Mouse (Mus musculus) hindbrain, embryonic 14.5 days (tissue): Measurements from ENCODE around the gene Dact2. TPM values are rescaled to one million over a fixed set of nuclear protein-coding genes. Genes with fewer than 3 reads are reported as not detected.

Experiments used
- ATAC-seq: fragments of 200-750 bp; cut with Nextera tagmentation; 2 replicates; pipeline ENCODE4 v1.8.0; 2017; ENCODE audit warnings: moderate number of reproducible peaks, mild to moderate bottlenecking, moderate TSS enrichment, moderate library complexity; ENCODE audit not compliant: low FRiP score
- DNase-seq: peaks from one replicate; pipeline ENCODE4 v3.0.0-alpha.2; 2015; ENCODE audit warnings: low spot score
- H3K27ac ChIP-seq: fragments of 300-500 bp; sonication (generic); 2 replicates; pipeline ENCODE4 v1.5.1; 2014; ENCODE audit warnings: mild to moderate bottlenecking, moderate library complexity
- H3K27me3 ChIP-seq: fragments of 300-500 bp; sonication (generic); 2 replicates; pipeline ENCODE4 v1.6.1; 2014; ENCODE audit warnings: mild to moderate bottlenecking, low read length, mixed read lengths; ENCODE audit not compliant: control insufficient read depth, insufficient read depth
- H3K36me3 ChIP-seq: fragments of 300-500 bp; sonication (generic); replicated peaks from 2 replicates; pipeline ENCODE4 v1.6.1; 2014; ENCODE audit not compliant: control insufficient read depth, insufficient read depth
- H3K4me1 ChIP-seq: fragments of 300-500 bp; sonication (generic); replicated peaks from 2 replicates; pipeline ENCODE4 v1.6.1; 2014; ENCODE audit warnings: antibody characterized with exemption, low read length, mixed read lengths; ENCODE audit not compliant: control insufficient read depth, insufficient read depth
- H3K4me2 ChIP-seq: fragments of 300-500 bp; sonication (generic); replicated peaks from 2 replicates; pipeline ENCODE4 v1.6.1; 2014; ENCODE audit warnings: mild to moderate bottlenecking, moderate library complexity
- H3K4me3 ChIP-seq: fragments of 300-500 bp; sonication (generic); replicated peaks from 2 replicates; pipeline ENCODE4 v1.5.1; 2014; ENCODE audit warnings: mild to moderate bottlenecking, low read length
- H3K9ac ChIP-seq: fragments of 300-500 bp; sonication (generic); 2 replicates; pipeline ENCODE4 v1.6.1; 2014
- H3K9me3 ChIP-seq: fragments of 300-500 bp; sonication (generic); 2 replicates; pipeline ENCODE4 v1.6.1; 2016; ENCODE audit warnings: low read length; ENCODE audit not compliant: control insufficient read depth
- WGBS: fragments of 180-500 bp; shearing (Covaris S2); extraction: QIAGEN DNeasy Blood & Tissue Kit; methylation state at CpG from one replicate; pipeline ENCODE4 v1.1.7; 2014; 5-methylcytosine and 5-hydroxymethylcytosine counted together
- polyA plus RNA-seq: library from polyadenylated mRNA; unstranded; fragments of >200 nt; fragmentation: Nextera tagmentation; extraction: Ambion mirVana; gene quantifications from 2 replicates; pipeline ENCODE4 v1.2.1, GENCODE M21; 2014

Dact2 gene
- polyA plus RNA-seq, 1 experiment from 2014 or later: 3.0 TPM

- Histone ChIP-seq H3K9me3 (no peaks in the 10 kb centered on the region), H3K4me1 (0 out of 2 replicates have a peak, but pooled peaks cover 3% of the 10 kb centered on the region), H3K4me3 (no peak overlapping the region), H3K36me3 (no peaks in the 10 kb centered on the region), H3K27ac (no peak overlapping the region), H3K4me2 (no peak overlapping the region), H3K27me3 (no peaks in the 10 kb centered on the region), H3K9ac (no peak overlapping the region)
- ATAC-seq (no peak), DNase-seq (no peak)
- 81% methylated on average over 3 of the region's 3 CpGs for WGBS
These were observed 21.2 kb downstream of the Dact2 start for GRCm38 (mm10) chr17:14182860-14183259.

- Histone ChIP-seq H3K9ac (no peak overlapping the region), H3K4me3 (no peak overlapping the region), H3K36me3 (no peaks in the 10 kb centered on the region), H3K4me1 (0 out of 2 replicates have a peak, but pooled peaks cover 3% of the 10 kb centered on the region), H3K27ac (no peak overlapping the region), H3K27me3 (no peaks in the 10 kb centered on the region), H3K4me2 (no peak overlapping the region), H3K9me3 (no peaks in the 10 kb centered on the region)
- DNase-seq: no peak
- no peak for ATAC-seq
- 73% methylated on average over 4 of the region's 4 CpGs for WGBS
These were observed 25.2 kb downstream of the Dact2 start for GRCm38 (mm10) chr17:14178911-14179310.

DNA sequence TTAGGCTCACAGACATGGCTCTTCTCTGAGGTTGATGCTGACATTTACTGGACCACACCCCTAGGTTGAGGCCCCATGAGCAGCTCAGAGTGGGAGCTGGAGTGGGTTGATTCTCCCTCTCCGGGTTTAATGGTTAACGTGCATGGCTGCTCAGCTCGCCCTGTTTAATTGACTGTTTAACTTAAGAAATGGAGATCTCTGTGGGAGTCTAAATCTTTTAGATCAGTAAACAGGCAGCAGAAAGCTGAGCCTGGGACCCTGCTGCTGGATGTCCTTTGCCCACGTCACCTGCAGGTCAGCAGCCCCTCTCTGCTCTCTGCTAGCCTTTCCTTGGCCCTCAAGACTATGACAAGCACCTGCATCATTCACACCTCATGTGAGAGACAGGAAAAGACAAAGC is 25.6 kb downstream of the Dact2 start:
- DNase-seq: no peak

GRCm38 (mm10) chr17:14178049-14178448 is 26.1 kb downstream of the Dact2 start:
- Histone ChIP-seq H3K36me3 (no peaks in the 10 kb centered on the region), H3K4me1 (0 out of 2 replicates have a peak, but pooled peaks cover 3% of the 10 kb centered on the region), H3K27ac (no peak overlapping the region), H3K9me3 (no peaks in the 10 kb centered on the region), H3K9ac (no peak overlapping the region), H3K4me3 (no peak overlapping the region), H3K27me3 (no peaks in the 10 kb centered on the region), H3K4me2 (no peak overlapping the region)
- DNase-seq (no peak), ATAC-seq (no peak)
- 63% methylated on average over 5 of the region's 5 CpGs for WGBS

More for the DNA sequence above, 25.6 kb downstream of the Dact2 start:
- Histone ChIP-seq H3K4me1 (0 out of 2 replicates have a peak, but pooled peaks cover 3% of the 10 kb centered on the region), H3K9ac (no peak overlapping the region), H3K4me2 (no peak overlapping the region), H3K27me3 (no peaks in the 10 kb centered on the region), H3K27ac (no peak overlapping the region), H3K4me3 (no peak overlapping the region), H3K9me3 (no peaks in the 10 kb centered on the region), H3K36me3 (no peaks in the 10 kb centered on the region)
- no peak for ATAC-seq
- 29% methylated on average over 4 of the region's 4 CpGs for WGBS

- H3K36me3 ChIP-seq: no peaks in the 10 kb centered on the region
- no peak overlapping the region for H3K27ac ChIP-seq
- no peak overlapping the region for H3K4me3 ChIP-seq
- ATAC-seq: no peak
- no peak overlapping the region for H3K9ac ChIP-seq
- H3K4me2 ChIP-seq: no peak overlapping the region
- WGBS: 78% methylated on average over 5 of the region's 5 CpGs
- H3K9me3 ChIP-seq: no peaks in the 10 kb centered on the region
- no peak for DNase-seq
- H3K4me1 ChIP-seq: 0 out of 2 replicates have a peak, but pooled peaks cover 3% of the 10 kb centered on the region
- H3K27me3 ChIP-seq: no peaks in the 10 kb centered on the region
These were observed 27.1 kb downstream of the Dact2 start for GRCm38 (mm10) chr17:14177018-14177417.

DNA sequence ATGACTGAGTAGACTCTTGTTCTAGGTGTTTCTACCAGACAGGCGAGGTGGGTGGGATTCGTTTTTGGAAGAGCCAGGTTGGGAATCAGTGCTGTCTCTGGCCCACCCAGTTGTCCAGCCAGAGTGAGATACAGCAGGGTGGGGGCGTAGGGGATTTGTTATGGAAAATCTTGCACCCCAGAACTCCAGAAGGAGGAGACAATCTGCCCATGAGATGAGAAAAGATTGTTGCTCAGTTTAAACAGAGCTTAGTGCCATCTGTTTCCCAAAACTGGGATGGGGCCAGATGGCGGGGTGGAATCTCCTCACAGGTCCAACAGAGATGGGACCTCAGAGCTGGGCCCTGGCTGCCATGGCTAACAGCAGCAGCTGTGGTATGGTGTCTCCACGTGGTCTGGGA is 28.4 kb downstream of the Dact2 start:
- no peak overlapping the region for H3K9ac ChIP-seq
- DNase-seq: no peak
- H3K4me3 ChIP-seq: no peak overlapping the region
- WGBS: 79% methylated on average over 5 of the region's 5 CpGs
- no peaks in the 10 kb centered on the region for H3K27me3 ChIP-seq
- no peak overlapping the region for H3K4me2 ChIP-seq
- no peak overlapping the region for H3K27ac ChIP-seq
- no peaks in the 10 kb centered on the region for H3K36me3 ChIP-seq
- H3K4me1 ChIP-seq: 0 out of 2 replicates have a peak, but pooled peaks cover 3% of the 10 kb centered on the region
- no peak for ATAC-seq
- H3K9me3 ChIP-seq: no peaks in the 10 kb centered on the region

DNA sequence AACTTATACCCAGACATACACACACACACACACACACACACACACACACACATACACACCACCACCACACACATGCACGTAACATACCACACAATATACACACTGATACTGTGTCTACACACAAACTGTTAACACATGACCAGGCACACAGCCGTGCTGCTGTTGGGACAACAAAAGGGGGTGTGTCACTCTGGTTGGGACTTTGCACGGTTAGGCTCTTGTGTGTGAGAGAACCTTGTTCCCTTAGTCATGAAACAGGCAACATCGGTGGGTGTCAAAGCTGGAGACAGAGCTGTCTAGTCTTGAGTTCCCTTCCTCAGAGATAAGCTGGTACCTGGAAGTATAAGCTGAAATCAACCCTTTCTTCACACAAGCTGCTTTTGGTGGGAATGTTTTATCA is 29.1 kb downstream of the Dact2 start:
- DNase-seq: no peak
- H3K9me3 ChIP-seq: no peaks in the 10 kb centered on the region
- no peak overlapping the region for H3K4me2 ChIP-seq
- H3K4me3 ChIP-seq: no peak overlapping the region
- H3K27me3 ChIP-seq: no peaks in the 10 kb centered on the region
- 76% methylated on average over 4 of the region's 4 CpGs for WGBS
- H3K36me3 ChIP-seq: no peaks in the 10 kb centered on the region
- ATAC-seq: no peak
- no peak overlapping the region for H3K27ac ChIP-seq
- H3K4me1 ChIP-seq: 0 out of 2 replicates have a peak, but pooled peaks cover 3% of the 10 kb centered on the region
- H3K9ac ChIP-seq: no peak overlapping the region

DNA sequence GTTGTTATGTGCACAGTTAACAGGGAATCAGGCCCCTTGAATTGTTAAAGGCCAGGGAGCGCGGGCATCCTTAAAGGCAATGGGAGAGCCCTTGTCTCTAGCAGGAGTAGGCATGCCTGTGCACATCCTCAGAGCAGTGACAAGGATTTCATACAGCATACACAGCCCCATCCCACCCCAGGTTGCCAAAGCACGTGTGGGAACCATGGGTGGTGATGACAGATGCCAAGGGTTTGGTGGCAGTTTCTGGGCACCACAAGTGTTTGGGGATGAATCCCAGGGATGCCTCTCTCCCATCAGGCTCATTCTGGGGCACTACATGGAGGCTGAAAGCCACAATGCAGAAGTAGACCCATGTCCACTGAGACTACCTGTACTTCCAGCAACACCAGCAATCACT is 29.7 kb downstream of the Dact2 start:
- WGBS: 82% methylated on average over 3 of the region's 3 CpGs
- no peaks in the 10 kb centered on the region for H3K36me3 ChIP-seq
- 0 out of 2 replicates have a peak, but pooled peaks cover 3% of the 10 kb centered on the region for H3K4me1 ChIP-seq
- DNase-seq: no peak
- H3K27me3 ChIP-seq: no peaks in the 10 kb centered on the region
- H3K4me2 ChIP-seq: no peak overlapping the region
- no peak for ATAC-seq
- H3K4me3 ChIP-seq: no peak overlapping the region
- no peak overlapping the region for H3K9ac ChIP-seq
- no peak overlapping the region for H3K27ac ChIP-seq
- H3K9me3 ChIP-seq: no peaks in the 10 kb centered on the region

DNA sequence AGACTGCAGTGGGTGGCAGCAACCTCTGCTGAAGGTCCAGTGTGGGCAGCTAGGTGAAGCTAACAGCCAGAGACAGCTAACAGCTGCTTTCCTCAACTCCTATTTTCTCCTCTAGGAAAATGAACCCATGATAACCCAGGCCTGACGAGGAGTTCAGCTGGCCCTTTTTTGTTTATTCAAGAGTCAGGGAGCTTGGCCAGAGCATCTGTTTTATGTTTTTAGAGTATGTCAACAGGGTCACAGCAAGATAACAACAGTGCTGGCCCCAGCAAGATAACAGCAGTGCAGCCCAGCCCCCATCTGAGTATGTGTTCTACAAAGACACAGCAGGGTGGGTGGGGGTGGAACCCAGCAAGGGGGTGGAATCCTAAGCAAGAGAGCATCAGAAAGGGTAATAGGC is 30.6 kb downstream of the Dact2 start:
- Histone ChIP-seq H3K4me3 (no peak overlapping the region), H3K27ac (no peak overlapping the region), H3K9me3 (no peaks in the 10 kb centered on the region), H3K27me3 (no peaks in the 10 kb centered on the region), H3K36me3 (no peaks in the 10 kb centered on the region), H3K4me2 (no peak overlapping the region), H3K9ac (no peak overlapping the region), H3K4me1 (0 out of 2 replicates have a peak, but pooled peaks cover under 1% of the 10 kb centered on the region)
- DNase-seq (no peak), ATAC-seq (no peak)
- WGBS: 32% methylated on average over 1 of the region's 1 CpGs

DNA sequence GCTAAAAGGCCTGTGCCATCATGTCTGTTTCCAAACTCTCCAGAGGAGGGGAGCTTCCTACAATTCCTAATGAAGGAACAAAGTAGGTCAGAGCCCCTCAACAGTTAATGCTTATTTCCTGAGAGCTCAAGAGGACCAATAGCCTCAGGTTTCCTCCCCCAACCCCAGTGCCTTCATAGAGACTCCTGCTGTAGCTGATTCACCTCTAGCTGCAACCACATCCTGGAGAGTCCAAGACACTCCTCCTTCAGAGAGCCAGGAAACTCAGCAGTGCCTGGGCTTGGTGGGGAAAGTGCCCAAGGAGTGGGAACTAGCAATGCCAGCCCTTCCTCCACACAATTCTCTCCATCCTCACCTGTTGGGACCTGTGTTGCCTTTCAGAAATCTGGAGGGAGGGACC is 31.4 kb downstream of the Dact2 start:
- H3K36me3 ChIP-seq: no peaks in the 10 kb centered on the region
- no peaks in the 10 kb centered on the region for H3K9me3 ChIP-seq
- no peak overlapping the region for H3K27ac ChIP-seq
- no peak overlapping the region for H3K4me3 ChIP-seq
- no peak overlapping the region for H3K9ac ChIP-seq
- H3K4me1 ChIP-seq: no peaks in the 10 kb centered on the region
- no peak for DNase-seq
- H3K27me3 ChIP-seq: no peaks in the 10 kb centered on the region
- no peak overlapping the region for H3K4me2 ChIP-seq
- ATAC-seq: no peak
